Mouse (Mus musculus) intestine, embryonic 15.5 days (tissue): ENCODE measurements around the gene Foxb1. TPM values are rescaled to one million over a fixed set of nuclear protein-coding genes. Genes with fewer than 3 reads are reported as not detected.

Experiments used
- ATAC-seq: fragments of 200-750 bp; cut with Nextera tagmentation; 2 replicates; pipeline ENCODE4 v1.8.0; 2017; ENCODE audit warnings: moderate TSS enrichment, moderate library complexity
- H3K27ac ChIP-seq: fragments of 300-500 bp; sonication (generic); 2 replicates; pipeline ENCODE4 v1.5.1; 2015; ENCODE audit warnings: mild to moderate bottlenecking, inconsistent platforms
- H3K27me3 ChIP-seq: fragments of 300-500 bp; sonication (generic); replicated peaks from 2 replicates; pipeline ENCODE4 v1.6.1; 2015; ENCODE audit warnings: inconsistent platforms
- H3K36me3 ChIP-seq: fragments of 300-500 bp; sonication (generic); 2 replicates; pipeline ENCODE4 v1.6.1; 2015; ENCODE audit warnings: inconsistent platforms
- H3K4me1 ChIP-seq: fragments of 300-500 bp; sonication (generic); replicated peaks from 2 replicates; pipeline ENCODE4 v1.6.1; 2015; ENCODE audit warnings: inconsistent platforms
- H3K4me2 ChIP-seq: fragments of 300-500 bp; sonication (generic); replicated peaks from 2 replicates; pipeline ENCODE4 v1.6.1; 2015; ENCODE audit warnings: mild to moderate bottlenecking, inconsistent platforms
- H3K4me3 ChIP-seq: fragments of 300-500 bp; sonication (generic); replicated peaks from 2 replicates; pipeline ENCODE4 v1.5.1; 2015; ENCODE audit warnings: inconsistent platforms
- H3K9ac ChIP-seq: fragments of 300-500 bp; sonication (generic); 2 replicates; pipeline ENCODE4 v1.6.1; 2015; ENCODE audit warnings: inconsistent platforms
- H3K9me3 ChIP-seq: fragments of 300-500 bp; sonication (generic); 2 replicates; pipeline ENCODE4 v1.6.1; 2016; ENCODE audit warnings: inconsistent platforms
- WGBS: fragments of 180-500 bp; shearing (Covaris S2); methylation state at CpG from one replicate; pipeline ENCODE4 v1.1.7; 2015; 5-methylcytosine and 5-hydroxymethylcytosine counted together
- polyA plus RNA-seq: library from polyadenylated mRNA; unstranded; fragments of >200 nt; fragmentation: Nextera tagmentation; extraction: Ambion mirVana; gene quantifications from 2 replicates; pipeline ENCODE4 v1.2.1, GENCODE M21; 2015

Gene Foxb1
- polyA plus RNA-seq = not detected in 2 replicates

DNA sequence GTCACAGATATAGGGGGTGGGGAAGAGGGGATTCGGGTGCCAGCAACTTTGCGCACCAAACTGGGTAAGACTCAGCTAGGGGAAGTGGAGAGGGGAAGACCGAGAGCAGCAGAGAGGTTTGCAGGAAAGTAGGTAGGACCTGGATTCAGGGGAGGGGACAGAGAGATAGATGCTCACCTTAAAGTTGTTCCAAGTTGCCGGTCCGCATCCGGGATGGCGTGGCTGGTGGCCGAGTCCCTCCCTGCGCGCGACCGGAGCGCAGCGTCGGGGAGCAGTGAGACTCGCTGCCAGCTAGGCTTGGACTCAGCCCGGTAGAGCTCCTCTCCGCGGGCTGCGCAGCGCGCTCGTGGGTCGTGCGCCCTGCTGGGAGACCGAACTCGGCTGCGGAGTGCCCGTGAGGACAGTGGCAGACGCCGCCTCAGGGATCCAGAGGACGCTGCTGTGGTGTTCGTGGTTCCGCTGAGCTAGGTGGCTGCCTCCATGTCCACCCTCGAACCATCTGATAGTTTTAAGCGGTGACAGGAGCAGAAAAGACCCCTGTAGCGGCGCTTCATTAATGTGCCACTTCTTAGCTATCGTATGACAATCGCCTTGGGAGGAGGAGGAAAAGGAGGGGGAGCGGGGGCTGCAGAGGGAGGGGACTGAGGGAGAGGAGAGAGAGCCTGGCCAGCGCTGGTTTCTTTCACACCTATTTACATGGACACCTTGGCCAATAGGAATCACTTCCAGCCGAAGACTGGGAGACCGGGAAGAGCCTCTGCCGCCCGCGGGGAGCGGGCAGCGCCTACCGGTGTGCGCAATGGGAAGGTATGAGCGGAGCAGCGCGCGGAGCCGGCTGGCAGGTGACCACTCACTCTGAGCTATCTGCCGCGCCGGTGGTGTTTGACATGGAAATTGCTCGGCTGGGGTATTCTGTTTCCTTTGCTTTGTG, at the start of gene Foxb1:
Gene Foxb1, minus strand, starts transcription at position 570 of the 931 bp plus-strand sequence.
- Histone ChIP-seq H3K36me3 (no peaks in the 10 kb centered on the region), H3K27ac (no peak within 1 kb of the TSS), H3K9me3 (no peaks in the 10 kb centered on the region), H3K4me3 (no peak within 1 kb of the TSS), H3K9ac (no peak within 1 kb of the TSS), H3K4me2 (no peak within 1 kb of the TSS), H3K27me3 (peaks cover 88% of the 10 kb centered on the region), H3K4me1 (0 out of 2 replicates have a peak, but pooled peaks cover 6% of the 10 kb centered on the region)
- under 1% methylated on average over 60 of the region's 60 CpGs for WGBS
- ATAC-seq = no peak

DNA sequence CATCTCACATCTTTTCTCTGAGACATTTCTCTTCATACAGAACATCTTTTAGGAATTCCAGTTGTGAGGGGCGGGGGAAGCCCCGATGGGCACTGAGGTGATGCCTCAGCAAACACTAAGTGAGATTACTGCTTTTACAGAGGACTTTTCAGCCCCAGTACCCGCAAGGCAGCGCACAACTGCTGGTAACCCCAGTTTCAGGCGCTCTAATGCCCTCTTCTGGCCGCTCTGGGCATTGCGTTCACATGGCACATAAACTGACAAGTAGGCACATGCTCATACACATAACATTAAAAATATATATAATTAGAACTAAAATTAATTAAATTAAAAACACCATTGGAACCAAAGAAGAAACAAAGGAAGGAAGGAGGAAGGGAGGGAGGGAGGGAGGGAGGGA, 29.8 kb upstream of the Foxb1 start:
- WGBS = 64% methylated on average over 7 of the region's 7 CpGs
- Histone ChIP-seq H3K4me3 (no peak overlapping the region), H3K27me3 (no peaks in the 10 kb centered on the region), H3K4me2 (no peak overlapping the region), H3K4me1 (no peaks in the 10 kb centered on the region), H3K9me3 (no peaks in the 10 kb centered on the region), H3K36me3 (no peaks in the 10 kb centered on the region), H3K9ac (no peak overlapping the region), H3K27ac (no peak overlapping the region)
- ATAC-seq = no peak

DNA sequence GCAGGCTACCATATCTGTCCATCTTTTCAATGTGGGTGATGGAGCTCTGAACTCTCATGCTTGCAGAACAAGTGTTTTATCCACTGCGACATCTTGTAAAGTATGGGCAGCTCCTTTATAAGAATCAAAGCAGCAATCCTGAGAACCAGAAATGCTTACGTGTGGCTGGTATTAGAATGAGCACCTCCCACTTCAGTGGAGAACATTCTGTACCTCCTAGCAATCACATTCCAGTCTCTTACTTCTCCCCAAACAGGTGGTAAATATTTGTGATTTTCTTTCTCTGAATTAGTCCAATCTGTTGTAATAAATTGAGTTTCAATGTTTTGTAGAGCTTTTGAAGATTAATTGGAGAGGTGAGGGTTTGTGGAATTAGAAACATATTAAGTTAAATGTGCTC, 19.3 kb upstream of the Foxb1 start:
- Histone ChIP-seq H3K27me3 (0 out of 2 replicates have a peak, but pooled peaks cover 8% of the 10 kb centered on the region), H3K4me3 (no peak overlapping the region), H3K9ac (no peak overlapping the region), H3K4me1 (no peaks in the 10 kb centered on the region), H3K36me3 (no peaks in the 10 kb centered on the region), H3K27ac (no peak overlapping the region), H3K4me2 (no peak overlapping the region), H3K9me3 (no peaks in the 10 kb centered on the region)
- ATAC-seq = no peak
- 87% methylated on average over 2 of the region's 2 CpGs for WGBS

- no peak overlapping the region for H3K4me3 ChIP-seq
- WGBS = 4% methylated on average over 21 of the region's 21 CpGs
- H3K27ac ChIP-seq = no peak overlapping the region
- H3K9ac ChIP-seq = no peak overlapping the region
- no peak for ATAC-seq
- no peaks in the 10 kb centered on the region for H3K9me3 ChIP-seq
- no peaks in the 10 kb centered on the region for H3K4me1 ChIP-seq
- H3K27me3 ChIP-seq = peaks cover 83% of the 10 kb centered on the region
- no peaks in the 10 kb centered on the region for H3K36me3 ChIP-seq
- no peak overlapping the region for H3K4me2 ChIP-seq
These were observed 9.3 kb upstream of the Foxb1 start for GRCm38 (mm10) chr9:69769949-69770585.

- no peak overlapping the region for H3K9ac ChIP-seq
- no peak for ATAC-seq
These were observed 8.6 kb upstream of the Foxb1 start for GRCm38 (mm10) chr9:69769091-69769948.

GRCm38 (mm10) chr9:69768136-69768875, 7.6 kb upstream of the Foxb1 start:
- Histone ChIP-seq H3K4me1 (0 out of 2 replicates have a peak, but pooled peaks cover 2% of the 10 kb centered on the region), H3K4me3 (no peak overlapping the region), H3K4me2 (no peak overlapping the region), H3K27ac (no peak overlapping the region), H3K36me3 (no peaks in the 10 kb centered on the region), H3K9me3 (no peaks in the 10 kb centered on the region), H3K27me3 (peaks cover 91% of the 10 kb centered on the region), H3K9ac (no peak overlapping the region)
- WGBS = 2% methylated on average over 28 of the region's 28 CpGs
- no peak for ATAC-seq

More at GRCm38 (mm10) chr9:69769091-69769948, 8.6 kb upstream of the Foxb1 start:
- no peaks in the 10 kb centered on the region for H3K36me3 ChIP-seq
- WGBS = 2% methylated on average over 36 of the region's 36 CpGs
- H3K9me3 ChIP-seq = no peaks in the 10 kb centered on the region
- no peak overlapping the region for H3K4me2 ChIP-seq
- no peak overlapping the region for H3K27ac ChIP-seq
- 0 out of 2 replicates have a peak, but pooled peaks cover 2% of the 10 kb centered on the region for H3K4me1 ChIP-seq
- no peak overlapping the region for H3K4me3 ChIP-seq
- peaks cover 90% of the 10 kb centered on the region for H3K27me3 ChIP-seq

- Histone ChIP-seq H3K4me3 (no peak overlapping the region), H3K4me2 (no peak overlapping the region), H3K4me1 (0 out of 2 replicates have a peak, but pooled peaks cover 2% of the 10 kb centered on the region), H3K9me3 (no peaks in the 10 kb centered on the region), H3K9ac (no peak overlapping the region), H3K27ac (no peak overlapping the region), H3K27me3 (peaks cover 92% of the 10 kb centered on the region), H3K36me3 (no peaks in the 10 kb centered on the region)
- ATAC-seq = no peak
- WGBS = 4% methylated on average over 9 of the region's 12 CpGs
These were observed 6.7 kb upstream of the Foxb1 start for GRCm38 (mm10) chr9:69767421-69767820.

- Histone ChIP-seq H3K9ac (no peak overlapping the region), H3K9me3 (no peaks in the 10 kb centered on the region), H3K4me2 (no peak overlapping the region), H3K4me3 (no peak overlapping the region), H3K4me1 (0 out of 2 replicates have a peak, but pooled peaks cover 2% of the 10 kb centered on the region), H3K27me3 (peaks cover 90% of the 10 kb centered on the region), H3K36me3 (no peaks in the 10 kb centered on the region), H3K27ac (no peak overlapping the region)
- 2% methylated on average over 4 of the region's 4 CpGs for WGBS
- ATAC-seq = no peak
These were observed 6.2 kb upstream of the Foxb1 start for GRCm38 (mm10) chr9:69766936-69767335.

- Histone ChIP-seq H3K9me3 (no peaks in the 10 kb centered on the region), H3K4me3 (no peak overlapping the region), H3K27ac (no peak overlapping the region), H3K4me1 (0 out of 2 replicates have a peak, but pooled peaks cover 2% of the 10 kb centered on the region), H3K9ac (no peak overlapping the region), H3K27me3 (peaks cover 90% of the 10 kb centered on the region), H3K36me3 (no peaks in the 10 kb centered on the region), H3K4me2 (no peak overlapping the region)
- WGBS = 3% methylated on average over 8 of the region's 8 CpGs
- no peak for ATAC-seq
These were observed 5.6 kb upstream of the Foxb1 start for GRCm38 (mm10) chr9:69766301-69766700.

- Histone ChIP-seq H3K4me3 (no peak overlapping the region), H3K4me2 (no peak overlapping the region), H3K4me1 (0 out of 2 replicates have a peak, but pooled peaks cover 2% of the 10 kb centered on the region), H3K9me3 (no peaks in the 10 kb centered on the region), H3K36me3 (no peaks in the 10 kb centered on the region), H3K9ac (no peak overlapping the region), H3K27ac (no peak overlapping the region), H3K27me3 (peaks cover 92% of the 10 kb centered on the region)
- WGBS = 0% methylated on average over 8 of the region's 8 CpGs
- no peak for ATAC-seq
These were observed 4.8 kb upstream of the Foxb1 start for GRCm38 (mm10) chr9:69765483-69766050.
